Mouse (Mus musculus) embryonic facial prominence, embryonic 15.5 days (tissue): ENCODE results near the gene Ror1. TPM values are rescaled to one million over a fixed set of nuclear protein-coding genes. Genes with fewer than 3 reads are reported as not detected.

Source experiments
- ATAC-seq: fragments of 200-750 bp; cut with Nextera tagmentation; 2 replicates; pipeline ENCODE4 v1.8.0; 2017; ENCODE audit warnings: low read depth, moderate TSS enrichment; ENCODE audit not compliant: insufficient number of reproducible peaks, low FRiP score, low TSS enrichment
- H3K27ac ChIP-seq: fragments of 300-500 bp; sonication (generic); replicated peaks from 2 replicates; pipeline ENCODE4 v1.5.1; 2015; ENCODE audit warnings: mild to moderate bottlenecking, inconsistent platforms
- H3K27me3 ChIP-seq: fragments of 300-500 bp; sonication (generic); 2 replicates; pipeline ENCODE4 v1.6.1; 2015; ENCODE audit warnings: inconsistent platforms
- H3K36me3 ChIP-seq: fragments of 300-500 bp; sonication (generic); 2 replicates; pipeline ENCODE4 v1.6.1; 2015; ENCODE audit warnings: mild to moderate bottlenecking, inconsistent platforms
- H3K4me1 ChIP-seq: fragments of 300-500 bp; sonication (generic); 2 replicates; pipeline ENCODE4 v1.6.1; 2015; ENCODE audit warnings: inconsistent platforms
- H3K4me2 ChIP-seq: fragments of 300-500 bp; sonication (generic); replicated peaks from 2 replicates; pipeline ENCODE4 v1.6.1; 2015; ENCODE audit warnings: mild to moderate bottlenecking, inconsistent platforms
- H3K4me3 ChIP-seq: fragments of 300-500 bp; sonication (generic); replicated peaks from 2 replicates; pipeline ENCODE4 v1.5.1; 2015; ENCODE audit warnings: mild to moderate bottlenecking, inconsistent platforms
- H3K9ac ChIP-seq: fragments of 300-500 bp; sonication (generic); 2 replicates; pipeline ENCODE4 v1.6.1; 2015; ENCODE audit warnings: inconsistent platforms
- H3K9me3 ChIP-seq: fragments of 300-500 bp; sonication (generic); replicated peaks from 2 replicates; pipeline ENCODE4 v1.6.1; 2016; ENCODE audit warnings: inconsistent platforms
- WGBS: fragments of 180-500 bp; shearing (Covaris S2); methylation state at CpG from one replicate; pipeline ENCODE4 v1.1.7; 2015; 5-methylcytosine and 5-hydroxymethylcytosine counted together
- polyA plus RNA-seq: library from polyadenylated mRNA; unstranded; fragments of >200 nt; fragmentation: Nextera tagmentation; extraction: Ambion mirVana; gene quantifications from 2 replicates; pipeline ENCODE4 v1.2.1, GENCODE M21; 2015

The Ror1 gene
- polyA plus RNA-seq, 1 experiment from 2014 or later, result 11.7 TPM

DNA sequence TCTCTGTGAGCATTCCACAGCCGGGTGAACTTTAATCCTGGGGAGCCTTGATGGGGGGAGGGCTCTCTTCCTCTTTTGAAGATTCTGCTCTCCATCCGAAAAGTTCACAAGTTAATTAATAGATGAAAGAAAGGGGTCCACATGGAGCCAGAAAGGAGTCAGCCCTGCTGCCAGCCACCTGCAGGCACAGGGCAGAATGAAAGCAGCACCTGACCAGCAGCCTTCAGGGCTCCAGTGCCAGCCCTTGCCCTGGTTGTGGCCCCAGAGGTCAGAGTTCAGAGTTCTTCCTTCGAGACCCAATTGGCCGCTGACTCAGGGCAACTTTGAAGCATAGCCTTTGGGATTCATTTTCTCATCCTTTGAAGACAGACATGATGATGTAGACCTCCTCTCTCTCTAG, 23.1 kb downstream of the Ror1 start:
- Histone ChIP-seq H3K4me3 (no peak overlapping the region), H3K27ac (no peak overlapping the region), H3K9ac (no peak overlapping the region), H3K36me3 (no peaks in the 10 kb centered on the region), H3K4me2 (no peak overlapping the region), H3K9me3 (no peaks in the 10 kb centered on the region), H3K4me1 (no peaks in the 10 kb centered on the region), H3K27me3 (no peaks in the 10 kb centered on the region)
- WGBS, result 30% methylated on average over 4 of the region's 4 CpGs
- no peak for ATAC-seq

DNA sequence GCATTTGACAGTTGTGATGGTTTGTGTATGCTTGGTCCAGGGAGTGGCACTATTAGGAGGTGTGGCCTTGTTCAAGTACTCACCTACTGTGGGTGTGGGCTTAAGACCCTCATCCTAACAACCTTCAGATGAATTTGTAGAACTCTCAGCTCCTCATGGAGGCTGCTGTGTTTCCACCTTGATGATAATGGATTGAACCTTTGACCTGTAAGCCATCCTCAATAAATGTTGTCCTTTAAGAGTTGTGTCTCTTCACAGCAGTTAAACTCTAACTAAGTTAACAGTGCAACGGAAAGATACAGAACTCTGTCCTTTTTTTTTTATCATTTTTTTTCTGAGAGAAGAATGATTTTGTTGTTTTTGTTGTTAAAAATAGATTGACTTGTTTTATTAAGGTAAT, 23.8 kb downstream of the Ror1 start:
- Histone ChIP-seq H3K27ac (no peak overlapping the region), H3K4me3 (no peak overlapping the region), H3K36me3 (no peaks in the 10 kb centered on the region), H3K4me1 (0 out of 2 replicates have a peak, but pooled peaks cover 2% of the 10 kb centered on the region), H3K4me2 (no peak overlapping the region), H3K9me3 (no peaks in the 10 kb centered on the region), H3K9ac (no peak overlapping the region), H3K27me3 (no peaks in the 10 kb centered on the region)
- WGBS, result 91% methylated on average over 1 of the region's 1 CpGs
- no peak for ATAC-seq

DNA sequence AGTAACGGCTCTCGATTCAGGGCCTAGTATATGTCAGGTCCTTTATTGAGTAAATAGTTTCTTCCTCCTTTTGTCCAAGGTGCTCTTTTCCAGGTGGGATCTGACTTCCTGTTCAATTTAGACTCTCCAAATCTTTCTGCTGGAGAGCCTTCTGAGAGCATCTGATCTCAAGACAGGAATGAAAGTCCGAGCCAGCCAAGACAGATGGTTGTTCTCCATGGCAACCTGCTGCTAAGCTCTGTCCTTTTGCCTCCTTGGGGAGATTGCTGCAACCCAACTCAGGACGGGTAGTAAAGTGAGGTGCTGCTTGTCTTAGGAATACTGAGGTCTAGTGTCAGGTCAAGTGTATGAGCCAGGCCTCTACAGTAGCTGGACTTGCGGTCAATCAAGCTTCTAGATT, 25.0 kb downstream of the Ror1 start:
- ATAC-seq, result no peak
- Histone ChIP-seq H3K27ac (no peak overlapping the region), H3K36me3 (no peaks in the 10 kb centered on the region), H3K9me3 (no peaks in the 10 kb centered on the region), H3K4me1 (0 out of 2 replicates have a peak, but pooled peaks cover 2% of the 10 kb centered on the region), H3K27me3 (no peaks in the 10 kb centered on the region), H3K4me3 (no peak overlapping the region), H3K9ac (no peak overlapping the region), H3K4me2 (no peak overlapping the region)
- WGBS, result 87% methylated on average over 5 of the region's 5 CpGs

DNA sequence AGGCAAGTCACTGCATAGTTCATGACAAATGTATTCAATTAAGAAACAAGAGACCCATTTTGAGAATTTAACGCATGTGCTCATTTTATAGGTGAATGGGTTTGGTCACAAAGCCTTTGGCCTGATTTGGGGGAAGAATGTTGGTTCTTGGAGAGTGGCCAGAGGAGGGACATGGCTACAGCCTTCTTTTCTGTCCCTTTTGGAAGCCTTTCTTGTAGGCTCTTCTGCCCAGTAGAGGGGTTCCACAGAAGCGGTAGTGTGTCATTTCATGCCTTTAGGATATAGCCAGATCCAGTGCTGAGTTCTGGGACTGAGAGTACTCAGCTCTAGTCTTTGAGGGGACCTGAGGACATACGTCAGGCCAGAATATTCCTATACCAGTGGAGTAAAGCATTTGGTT, 26.8 kb downstream of the Ror1 start:
- no peaks in the 10 kb centered on the region for H3K9me3 ChIP-seq
- no peak overlapping the region for H3K4me3 ChIP-seq
- no peak overlapping the region for H3K27ac ChIP-seq
- 80% methylated on average over 3 of the region's 3 CpGs for WGBS
- ATAC-seq, result no peak
- no peaks in the 10 kb centered on the region for H3K27me3 ChIP-seq
- no peaks in the 10 kb centered on the region for H3K36me3 ChIP-seq
- H3K9ac ChIP-seq, result no peak overlapping the region
- no peak overlapping the region for H3K4me2 ChIP-seq
- peaks cover 9% of the 10 kb centered on the region; the same call in 1 of the 2 replicates for H3K4me1 ChIP-seq

DNA sequence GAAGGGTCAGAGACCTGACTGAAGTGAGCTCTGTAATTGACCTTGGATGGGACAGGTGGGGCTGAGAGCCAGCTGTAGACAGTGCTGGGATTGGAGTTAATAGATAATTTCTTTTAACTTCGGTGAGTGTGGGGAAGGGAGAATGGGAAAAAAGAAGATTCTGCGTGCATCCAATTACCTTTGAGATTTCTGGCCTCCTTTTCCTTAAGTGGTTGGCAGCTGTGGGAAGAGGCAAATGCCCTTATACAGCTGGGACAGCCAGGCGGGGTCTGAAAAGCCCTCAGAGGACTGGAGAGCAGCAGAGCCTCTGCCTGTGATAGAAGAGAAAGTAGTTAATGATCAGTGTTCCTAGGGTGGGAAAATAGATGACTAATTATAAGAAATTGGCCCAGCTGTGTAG, 27.9 kb downstream of the Ror1 start:
- H3K4me1 ChIP-seq, result peaks cover 12% of the 10 kb centered on the region
- H3K4me3 ChIP-seq, result no peak overlapping the region
- H3K9ac ChIP-seq, result no peak overlapping the region
- no peaks in the 10 kb centered on the region for H3K36me3 ChIP-seq
- 53% methylated on average over 3 of the region's 3 CpGs for WGBS
- no peaks in the 10 kb centered on the region for H3K27me3 ChIP-seq
- no peak overlapping the region for H3K4me2 ChIP-seq
- H3K9me3 ChIP-seq, result no peaks in the 10 kb centered on the region
- no peak for ATAC-seq
- H3K27ac ChIP-seq, result no peak overlapping the region

DNA sequence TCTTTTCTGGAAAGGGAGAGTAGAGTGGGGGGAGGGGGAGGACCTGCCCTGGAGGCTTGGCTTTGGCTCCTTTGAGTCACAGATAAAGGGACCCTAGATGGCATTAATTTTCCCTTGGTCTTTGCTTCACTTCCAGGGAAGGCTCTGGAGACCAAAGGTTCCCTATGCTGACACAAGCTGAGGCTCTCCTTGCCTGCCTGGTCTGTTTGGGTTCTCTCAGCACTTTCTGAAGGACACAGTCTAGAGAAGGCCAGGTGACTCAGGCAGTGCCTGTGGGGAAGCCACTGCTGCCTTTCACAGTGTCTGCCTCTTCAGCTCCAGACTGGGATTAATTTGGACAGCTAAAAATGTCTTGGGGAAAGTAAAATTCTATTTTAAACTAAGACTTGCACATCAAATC, 28.5 kb downstream of the Ror1 start:
- H3K27me3 ChIP-seq, result no peaks in the 10 kb centered on the region
- no peak for ATAC-seq
- H3K36me3 ChIP-seq, result no peaks in the 10 kb centered on the region
- no peak overlapping the region for H3K4me2 ChIP-seq
- H3K9me3 ChIP-seq, result no peaks in the 10 kb centered on the region
- H3K27ac ChIP-seq, result no peak overlapping the region
- peaks cover 18% of the 10 kb centered on the region for H3K4me1 ChIP-seq
- no peak overlapping the region for H3K9ac ChIP-seq
- no peak overlapping the region for H3K4me3 ChIP-seq

DNA sequence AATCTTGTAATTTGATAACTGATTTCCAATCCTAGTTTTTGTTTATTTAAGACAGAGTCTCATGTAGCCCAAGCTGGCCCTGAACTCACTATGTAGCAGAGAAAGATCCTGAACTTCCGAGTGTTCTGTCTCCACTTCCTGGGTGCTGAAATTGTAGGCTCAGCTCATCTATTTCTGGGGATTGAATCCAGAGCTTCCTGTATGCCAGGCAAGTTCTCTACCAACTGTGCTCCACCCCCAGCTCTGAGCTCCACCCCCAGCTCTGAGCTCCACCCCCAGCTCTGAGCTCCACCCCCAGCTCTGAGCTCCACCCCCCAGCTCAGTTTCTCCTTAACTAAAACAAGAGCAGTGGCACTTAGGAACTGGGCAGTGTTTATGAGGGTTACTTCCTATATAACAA, 29.3 kb downstream of the Ror1 start:
- Histone ChIP-seq H3K4me3 (no peak overlapping the region), H3K4me1 (peaks cover 26% of the 10 kb centered on the region), H3K36me3 (no peaks in the 10 kb centered on the region), H3K27me3 (no peaks in the 10 kb centered on the region), H3K27ac (no peak overlapping the region), H3K9ac (no peak overlapping the region), H3K4me2 (no peak overlapping the region), H3K9me3 (no peaks in the 10 kb centered on the region)
- WGBS, result 91% methylated on average over 1 of the region's 1 CpGs
- no peak for ATAC-seq

DNA sequence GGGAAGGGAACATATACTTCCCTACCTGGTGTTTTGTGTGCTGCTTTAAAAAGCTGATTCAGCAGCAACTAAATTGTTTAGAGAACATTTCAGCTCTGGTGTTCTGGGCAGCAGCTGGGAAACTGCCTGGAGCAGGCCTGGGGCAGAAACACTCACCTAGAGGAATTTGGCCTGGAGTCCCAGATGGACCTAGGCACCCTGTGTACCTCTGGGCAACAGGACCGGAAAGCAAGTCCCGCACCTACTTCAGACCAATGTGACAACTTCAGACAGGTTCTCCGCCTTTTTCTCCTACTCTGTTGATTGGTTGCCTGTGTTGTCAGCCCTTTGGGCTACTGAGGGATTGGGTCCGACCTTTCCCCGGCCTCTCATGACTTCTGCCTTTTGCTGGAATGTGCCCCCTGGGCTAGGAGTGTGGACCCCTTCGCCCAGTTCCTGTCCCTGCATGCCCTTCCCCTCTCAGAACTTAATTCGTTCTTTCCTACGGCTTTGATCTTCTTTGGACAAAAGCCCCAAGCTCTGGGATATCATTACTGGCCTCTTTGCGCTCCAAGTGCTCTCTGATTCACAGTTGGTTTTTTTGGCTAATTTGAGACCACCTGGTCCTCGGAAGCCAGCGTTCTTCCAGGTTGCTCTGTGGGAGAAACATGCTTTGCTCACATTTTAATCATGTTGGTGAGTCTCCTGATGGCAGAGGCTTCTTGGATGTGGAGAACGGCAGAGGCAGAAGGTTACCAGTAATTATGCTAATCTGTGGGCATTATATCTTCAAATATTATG, 31.1 kb downstream of the Ror1 start:
- no peaks in the 10 kb centered on the region for H3K27me3 ChIP-seq
- no peaks in the 10 kb centered on the region for H3K9me3 ChIP-seq
- H3K4me2 ChIP-seq, result no peak overlapping the region
- H3K36me3 ChIP-seq, result no peaks in the 10 kb centered on the region
- no peak overlapping the region for H3K27ac ChIP-seq
- WGBS, result 34% methylated on average over 12 of the region's 12 CpGs
- H3K4me1 ChIP-seq, result peaks cover 31% of the 10 kb centered on the region
- no peak overlapping the region for H3K9ac ChIP-seq
- ATAC-seq, result no peak
- no peak overlapping the region for H3K4me3 ChIP-seq

DNA sequence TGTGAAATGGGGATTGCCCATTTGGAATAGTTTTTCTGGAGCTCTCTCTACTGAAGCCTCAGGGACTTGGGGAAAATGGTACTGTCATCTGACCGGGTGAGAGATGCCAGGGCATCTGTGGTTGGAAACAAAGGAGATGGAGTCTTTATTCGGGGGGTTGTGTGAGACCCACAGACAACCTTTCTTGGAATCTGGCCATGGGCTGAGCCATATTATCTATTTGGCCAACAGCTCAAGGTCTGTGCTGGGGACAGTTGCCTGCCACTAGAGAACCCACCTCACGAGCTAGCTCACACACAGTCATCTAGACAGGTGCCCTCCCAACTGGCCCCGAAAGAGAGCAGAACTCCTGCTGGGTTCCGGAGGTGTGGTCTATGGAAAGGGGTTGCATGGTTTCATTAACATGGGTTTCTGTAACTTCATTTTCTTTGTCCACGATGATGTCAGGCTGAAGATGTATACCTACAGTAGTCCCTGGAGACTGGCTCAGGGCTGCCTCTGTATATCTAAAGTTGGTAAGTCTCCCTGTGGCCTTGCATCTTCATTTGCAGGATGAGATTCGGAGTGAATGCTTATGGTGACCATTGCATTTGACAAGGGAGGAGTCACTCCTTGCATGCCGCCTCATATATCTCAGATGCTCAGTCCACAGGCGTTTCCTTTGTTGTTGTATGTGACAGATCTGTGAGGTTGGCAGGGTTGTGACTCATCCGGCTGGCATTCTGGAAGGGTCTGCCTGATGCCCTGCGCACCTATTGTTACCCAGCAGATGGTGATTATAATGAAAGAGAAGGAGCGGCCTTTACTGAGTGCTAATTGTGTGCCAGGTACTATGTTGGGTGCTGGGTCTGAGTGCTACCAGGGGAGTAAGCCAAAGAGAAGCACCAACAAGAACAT, 32.7 kb downstream of the Ror1 start:
- no peak for ATAC-seq
- H3K4me3 ChIP-seq, result no peak overlapping the region
- H3K36me3 ChIP-seq, result no peaks in the 10 kb centered on the region
- no peak overlapping the region for H3K4me2 ChIP-seq
- no peak overlapping the region for H3K9ac ChIP-seq
- H3K9me3 ChIP-seq, result no peaks in the 10 kb centered on the region
- 90% methylated on average over 12 of the region's 12 CpGs for WGBS
- H3K27me3 ChIP-seq, result no peaks in the 10 kb centered on the region
- H3K4me1 ChIP-seq, result peaks cover 31% of the 10 kb centered on the region
- H3K27ac ChIP-seq, result 0 out of 2 replicates have a peak overlapping the region, but pooled peaks have one; percentile 40

DNA sequence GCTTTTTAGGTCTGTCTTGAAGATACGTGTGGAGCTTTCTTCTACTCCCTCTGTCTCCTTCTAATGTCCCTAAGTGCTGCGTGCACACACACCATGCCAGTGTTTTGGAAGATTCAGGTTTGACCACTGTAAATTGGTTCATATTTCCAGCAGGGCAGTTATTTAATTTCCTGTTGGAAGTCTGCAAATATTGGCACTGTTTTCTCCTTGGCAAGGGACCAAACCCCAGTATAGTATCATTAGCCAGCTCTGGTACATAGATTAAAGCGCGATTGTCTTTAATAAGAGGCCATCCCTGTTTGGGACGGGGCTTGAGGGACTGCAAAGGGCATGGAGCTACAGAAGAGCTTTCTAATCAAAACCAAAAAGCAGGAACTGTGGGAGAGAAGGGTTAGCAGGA, 33.6 kb downstream of the Ror1 start:
- H3K27me3 ChIP-seq, result no peaks in the 10 kb centered on the region
- H3K9ac ChIP-seq, result no peak overlapping the region
- H3K4me3 ChIP-seq, result no peak overlapping the region
- no peaks in the 10 kb centered on the region for H3K9me3 ChIP-seq
- H3K27ac ChIP-seq, result 0 out of 2 replicates have a peak overlapping the region, but pooled peaks have one; percentile 40
- 0 out of 2 replicates have a peak overlapping the region, but pooled peaks have one; percentile 8 for H3K4me2 ChIP-seq
- no peaks in the 10 kb centered on the region for H3K36me3 ChIP-seq
- ATAC-seq, result no peak
- 43% methylated on average over 5 of the region's 5 CpGs for WGBS
- H3K4me1 ChIP-seq, result peaks cover 29% of the 10 kb centered on the region

DNA sequence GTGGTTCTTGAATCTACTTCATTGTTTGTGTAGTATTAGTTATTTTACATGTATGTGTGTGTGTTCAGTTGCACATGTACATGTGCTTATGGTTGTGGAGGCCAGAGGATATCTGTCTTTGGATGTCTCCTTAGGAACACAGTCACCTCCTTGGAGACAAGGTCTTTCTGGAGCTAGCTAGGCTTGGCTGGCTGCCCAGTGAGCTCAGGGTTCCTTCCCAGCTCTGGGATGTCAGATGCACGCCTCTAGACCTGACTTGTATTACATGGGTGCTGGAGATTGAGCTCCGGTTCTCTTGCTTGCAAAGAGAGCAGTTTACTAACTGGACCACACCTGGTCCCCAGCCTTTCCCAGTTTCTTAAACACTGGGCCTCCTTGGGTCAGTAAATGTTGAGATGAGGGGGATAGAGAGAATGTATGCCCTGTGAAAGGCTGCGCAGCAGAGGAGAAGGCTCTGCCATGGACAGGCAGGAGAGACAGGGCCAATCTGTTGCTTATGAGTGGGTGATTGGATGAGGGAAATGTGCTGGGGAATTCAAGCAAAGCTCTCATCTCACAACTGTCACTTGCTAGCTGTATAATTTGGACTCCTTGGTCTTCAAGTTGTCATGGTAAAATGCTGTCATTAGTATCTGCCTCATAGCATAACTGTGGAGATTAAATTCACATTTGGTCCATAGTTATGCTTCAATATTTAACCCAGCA, 35.3 kb downstream of the Ror1 start:
- Histone ChIP-seq H3K9ac (no peak overlapping the region), H3K36me3 (no peaks in the 10 kb centered on the region), H3K4me2 (no peak overlapping the region), H3K9me3 (no peaks in the 10 kb centered on the region), H3K4me3 (no peak overlapping the region), H3K27ac (no peak overlapping the region), H3K4me1 (peaks cover 29% of the 10 kb centered on the region), H3K27me3 (no peaks in the 10 kb centered on the region)
- WGBS, result 68% methylated on average over 3 of the region's 3 CpGs
- no peak for ATAC-seq
